Mouse (Mus musculus): ENCODE measurements around the gene Prdm9. TPM values are rescaled to one million over a fixed set of nuclear protein-coding genes. Genes with fewer than 3 reads are reported as not detected.
"Not testable (repeated sequence)": the region's sequence is repeated elsewhere in the genome, so short reads cannot be mapped to it uniquely, and the experiment has no call there.

The Prdm9 gene
- 1 to 10 TPM; 2.5 to 2.9 TPM for total RNA-seq (2021)
- long read RNA-seq, result 0 reads

DNA sequence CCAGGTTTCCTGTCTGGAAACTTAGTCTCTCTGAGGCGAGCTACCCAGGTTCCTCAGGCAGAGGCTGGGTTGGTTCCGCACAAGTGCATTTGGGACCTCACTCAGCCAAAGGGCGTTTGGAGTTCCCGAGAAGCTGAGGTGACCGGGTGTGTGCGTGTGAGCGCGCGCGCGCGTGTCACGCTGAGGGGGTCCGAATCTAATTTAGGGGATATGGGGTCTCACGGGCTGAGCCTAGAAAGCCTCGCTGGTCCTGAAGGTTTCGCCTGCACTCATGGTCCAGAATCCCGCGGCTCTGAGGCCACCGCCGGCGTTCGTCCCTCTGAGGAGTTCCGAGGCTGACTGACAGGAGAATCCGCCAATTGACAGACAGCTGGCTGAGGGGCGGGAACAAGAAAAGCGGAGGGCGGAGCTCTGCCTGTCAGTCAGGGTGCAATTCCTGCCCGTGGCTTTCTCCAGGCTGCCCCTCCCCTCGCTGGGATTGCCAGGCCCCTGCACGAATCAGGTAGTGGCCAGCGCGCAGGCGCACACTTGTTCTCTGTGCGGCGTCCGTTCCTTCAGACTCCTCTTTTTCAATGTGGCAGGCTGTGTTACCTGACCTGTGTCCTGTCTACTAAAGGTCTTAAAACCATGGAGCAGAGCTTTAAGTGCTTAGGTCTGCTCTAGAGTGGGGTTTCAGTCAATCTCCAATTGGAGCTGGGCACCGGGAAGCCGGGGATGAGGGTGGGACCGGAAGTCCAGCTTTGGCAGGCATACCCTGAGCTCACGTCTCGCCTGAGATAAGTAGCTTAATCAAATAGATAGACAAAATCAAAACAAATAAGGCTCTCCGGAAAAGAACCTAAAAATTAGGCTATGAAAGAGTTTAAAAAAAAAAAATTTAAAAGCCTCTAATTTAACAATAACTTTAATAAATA, at the start of gene Prdm9:
TSS of gene Prdm9 (minus strand) at position 341 of the 914 bp plus-strand sequence.
- DNase-seq (ENCODE audit: low spot score in 2 of 2), result peak; percentile 100

- no peak for DNase-seq (ENCODE audit: low spot score in 2 of 2)
Observed at GRCm38 (mm10) chr17:15599496-15599895, 35.3 kb upstream of the Prdm9 start.

- no peak for DNase-seq (ENCODE audit: low spot score in 2 of 2)
Observed at GRCm38 (mm10) chr17:15591216-15591881, 27.2 kb upstream of the Prdm9 start.

- DNase-seq (ENCODE audit: low spot score in 2 of 2), result no peak
Observed at GRCm38 (mm10) chr17:15588116-15588515, 24.0 kb upstream of the Prdm9 start.

- no peak for DNase-seq (ENCODE audit: low spot score in 2 of 2)
Observed at GRCm38 (mm10) chr17:15585691-15586090, 21.5 kb upstream of the Prdm9 start.

DNA sequence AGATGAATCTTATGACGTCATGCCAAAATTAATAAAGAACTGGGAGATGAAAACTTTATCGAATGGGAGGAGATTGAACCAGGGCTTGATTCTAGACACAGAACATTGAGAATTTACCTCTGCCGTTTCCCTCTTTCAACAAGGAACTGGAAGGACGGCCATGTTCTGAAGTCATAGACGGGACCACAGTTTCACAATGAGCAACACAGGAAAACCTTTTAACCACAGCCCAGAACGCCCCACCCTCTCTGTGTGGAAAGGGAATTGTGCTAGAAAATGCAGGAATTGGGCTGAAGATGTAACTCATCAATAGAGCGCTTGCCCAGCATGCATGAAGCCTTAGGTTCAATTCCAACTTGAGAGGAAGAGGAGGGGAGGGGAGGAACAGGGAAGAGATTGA, 18.9 kb upstream of the Prdm9 start:
- DNase-seq (ENCODE audit: low spot score in 2 of 2), result no peak

DNA sequence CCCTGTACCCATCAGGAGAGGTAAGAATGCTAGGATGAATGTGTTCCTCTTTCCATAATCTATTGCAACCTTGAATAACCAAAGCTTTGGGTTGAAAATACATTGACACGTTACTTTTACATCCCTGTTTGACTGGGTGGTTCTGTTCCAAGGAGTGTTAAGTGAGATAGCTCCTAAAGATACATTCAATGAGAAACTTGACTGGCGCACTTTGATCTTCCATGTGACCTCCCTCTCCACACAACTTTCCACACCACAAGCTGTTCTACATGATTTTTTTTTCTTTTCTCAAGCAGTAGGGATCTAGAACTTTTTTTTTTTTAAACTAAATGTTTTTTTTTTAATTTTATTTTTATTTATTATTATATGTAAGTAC, 15.9 kb upstream of the Prdm9 start:
- no peak for DNase-seq (ENCODE audit: low spot score in 2 of 2)

DNA sequence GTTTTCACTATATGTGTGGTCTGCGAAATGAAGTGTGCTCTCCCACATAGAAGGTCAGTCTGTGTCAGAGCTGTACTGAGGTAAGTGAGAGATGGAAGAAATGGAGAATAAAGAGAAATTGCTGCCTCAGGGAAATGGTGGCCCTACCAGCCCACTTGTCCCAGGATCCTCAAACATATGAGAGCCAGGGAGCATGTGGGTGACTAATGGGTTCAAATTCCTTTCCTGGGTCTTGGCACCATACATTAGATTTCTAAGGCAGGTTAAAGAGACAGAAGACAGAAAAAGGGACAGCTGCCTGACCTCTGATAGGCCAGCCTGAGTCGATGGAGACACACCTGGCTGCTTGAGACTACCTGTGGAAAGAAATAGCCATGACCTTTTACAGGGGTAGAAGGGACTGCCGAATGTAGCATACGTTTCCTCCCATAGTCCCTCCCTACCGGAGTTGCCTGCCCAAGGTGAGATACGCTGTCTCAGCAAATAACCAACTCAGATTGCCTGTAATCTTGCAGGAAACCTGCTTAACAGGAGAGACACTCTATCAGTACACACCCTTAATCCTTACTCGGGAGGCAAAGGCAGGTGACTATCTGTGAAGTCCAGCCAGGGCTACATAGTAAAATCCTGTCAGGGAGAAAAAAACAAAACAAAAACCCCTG, 15.4 kb upstream of the Prdm9 start:
- DNase-seq (ENCODE audit: low spot score in 2 of 2), result no peak

DNA sequence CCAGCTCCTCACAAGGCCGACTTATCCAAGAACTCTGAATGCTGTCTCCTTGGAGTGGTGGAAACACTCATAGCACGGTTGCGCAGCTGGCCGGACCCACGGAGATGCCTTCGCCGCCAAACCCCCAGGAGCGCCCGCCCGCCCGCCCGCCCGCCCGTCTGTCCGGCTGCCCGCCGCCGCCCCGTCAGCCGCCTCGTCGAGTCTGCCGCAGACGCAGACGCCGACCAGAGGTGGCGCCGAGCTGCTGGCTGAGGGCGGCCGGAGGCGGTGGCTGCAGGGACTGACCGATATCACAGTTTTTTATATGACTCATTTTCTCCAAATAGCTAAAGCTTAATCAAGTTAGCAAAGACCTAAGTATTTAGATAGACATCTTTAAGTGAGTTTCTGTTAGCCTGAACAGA, 13.1 kb upstream of the Prdm9 start:
- peak; percentile 7 to 28 for DNase-seq (ENCODE audit: low spot score in 2 of 2)

GRCm38 (mm10) chr17:15575056-15575455, 10.9 kb upstream of the Prdm9 start:
- DNase-seq (ENCODE audit: low spot score in 2 of 2), result no peak

GRCm38 (mm10) chr17:15566908-15567307, 2.8 kb upstream of the Prdm9 start:
- DNase-seq (ENCODE audit: low spot score in 2 of 2), result no peak

DNA sequence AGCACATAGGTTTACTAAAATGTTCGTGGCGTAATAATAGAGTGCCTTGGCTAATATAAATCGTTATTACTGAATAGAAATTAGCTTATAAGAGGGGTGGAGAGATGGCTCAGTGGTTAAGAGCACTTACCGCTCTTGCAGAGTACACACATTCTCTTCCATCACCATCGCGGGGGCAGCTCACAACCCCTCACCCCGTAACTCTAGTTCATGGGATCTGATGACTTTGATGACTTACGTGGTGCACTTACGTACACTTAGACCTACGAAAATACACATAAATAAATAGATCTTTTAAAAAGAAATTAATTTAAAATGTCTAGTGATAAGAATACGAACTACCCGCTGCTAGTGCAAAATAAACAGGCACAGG, 760 bp upstream of the Prdm9 start:
- DNase-seq (ENCODE audit: low spot score in 2 of 2), result peak in 1 of 2 experiments; percentile 24

- DNase-seq (ENCODE audit: low spot score in 2 of 2), result no peak
Observed at GRCm38 (mm10) chr17:15559946-15560345, 4.2 kb downstream of the Prdm9 start.

GRCm38 (mm10) chr17:15549713-15550112, 14.4 kb downstream of the Prdm9 start:
- no peak for DNase-seq (ENCODE audit: low spot score in 2 of 2)

DNA sequence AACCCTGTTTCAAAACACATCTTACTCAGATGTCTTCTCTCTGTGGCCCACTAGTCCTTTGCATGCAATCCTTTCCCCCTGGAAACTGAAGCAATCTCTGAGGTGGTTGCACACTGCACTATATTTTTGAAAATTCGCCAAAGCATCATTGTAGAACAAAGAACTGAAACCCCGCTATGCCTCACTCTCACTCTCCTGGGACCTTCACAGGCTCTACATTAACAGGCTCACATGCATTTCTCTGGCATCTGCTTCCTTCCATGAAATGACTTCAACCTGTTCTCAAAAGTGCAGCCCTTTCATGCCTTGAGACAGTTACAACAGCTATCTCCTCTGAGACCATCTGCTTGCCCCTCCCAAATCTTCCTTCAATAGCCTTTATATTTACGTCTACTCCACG, 17.7 kb downstream of the Prdm9 start:
- DNase-seq (ENCODE audit: low spot score in 2 of 2), result no peak

- DNase-seq (ENCODE audit: low spot score in 2 of 2), result not testable (repeated sequence)
Observed at GRCm38 (mm10) chr17:15543868-15544267, 20.3 kb downstream of the Prdm9 start.

GRCm38 (mm10) chr17:15540309-15540708, 23.8 kb downstream of the Prdm9 start:
- no peak for DNase-seq (ENCODE audit: low spot score in 2 of 2)

DNA sequence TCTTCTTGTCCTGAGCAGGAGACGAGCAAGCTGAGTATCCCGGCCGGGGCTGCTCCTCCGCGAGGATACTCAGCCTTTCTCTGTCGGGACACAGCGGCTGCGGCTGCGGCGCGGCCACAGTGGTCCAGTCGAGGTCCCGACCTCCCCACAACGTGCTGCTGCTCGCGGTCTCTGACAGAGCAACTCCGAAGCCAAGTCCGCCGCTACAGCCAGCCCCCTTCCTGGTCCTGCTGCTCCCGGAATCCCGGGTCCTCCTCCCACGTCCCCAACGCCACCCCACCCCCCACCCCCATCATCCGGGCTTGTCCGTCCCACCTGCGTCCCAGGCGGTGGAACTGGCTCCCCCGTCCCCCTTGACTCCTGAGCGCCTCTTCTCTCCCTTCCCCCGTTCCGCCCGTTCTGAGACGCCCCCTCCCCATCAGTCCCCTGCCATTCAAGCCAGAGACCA, 27.7 kb downstream of the Prdm9 start:
- DNase-seq (ENCODE audit: low spot score in 2 of 2), result peak in 1 of 2 experiments; percentile 4

- DNase-seq (ENCODE audit: low spot score in 2 of 2), result no peak
Observed at GRCm38 (mm10) chr17:15535943-15536342, 28.2 kb downstream of the Prdm9 start.

DNA sequence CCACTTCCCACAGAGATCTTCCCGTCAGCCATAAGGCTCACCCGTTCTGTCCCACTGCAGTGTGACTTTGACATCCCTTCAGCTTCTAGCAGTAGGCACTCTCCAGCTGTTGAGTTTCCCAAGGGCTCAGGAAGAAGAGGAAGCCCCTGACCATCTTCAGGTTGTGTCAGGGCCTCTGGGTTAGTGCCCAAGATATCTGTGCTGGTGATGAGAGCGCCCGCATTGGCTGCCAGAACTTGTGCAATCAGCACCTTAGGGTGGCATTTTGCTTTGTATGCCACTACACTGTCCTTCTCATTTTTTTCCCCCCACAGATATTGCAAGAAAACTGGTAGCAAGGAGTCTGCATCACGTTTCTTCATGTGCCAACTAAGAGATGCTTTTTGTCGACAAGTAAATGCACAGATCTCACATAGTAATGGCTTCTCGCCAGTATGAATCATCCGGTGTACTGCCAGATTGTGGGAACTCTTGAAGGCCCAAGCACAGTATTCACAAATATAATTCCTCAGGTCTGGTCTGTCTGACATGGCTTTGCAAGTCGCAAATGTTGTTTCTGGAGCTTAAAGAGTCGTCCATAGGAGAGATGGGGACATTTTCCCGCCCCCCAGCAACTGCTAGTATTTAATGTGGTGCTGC, 28.9 kb downstream of the Prdm9 start:
- no peak for DNase-seq (ENCODE audit: low spot score in 2 of 2)

GRCm38 (mm10) chr17:15530141-15530540, 34.0 kb downstream of the Prdm9 start:
- peak; percentile 44 to 64 for DNase-seq (ENCODE audit: low spot score in 2 of 2)
